ENCODE assay signal across 9 mouse cellular contexts in genomic region chr13:112331682-112332061, GRCm38 (mm10). TPM values are rescaled to one million over a fixed set of nuclear protein-coding genes. Genes with fewer than 3 reads are reported as not detected.
DNase-seq lines count a peak whose midpoint lies in the region; ATAC-seq and TF ChIP-seq lines count a peak whose summit lies in the region.
"Had no signal": no experiment of that assay in that cellular context is flagged by ENCODE, and none has a peak within 500 bp of the region (broad histone marks: within the 10 kb centered on the region; RNA-seq: fewer than 3 reads in every experiment).

No protein-coding gene starts in this region.

- WGBS in heart, embryonic 15.5 days, result 69% methylated on average over 1 of the region's 1 CpGs
- 0% methylated on average over 1 of the region's 1 CpGs for WGBS in forebrain, embryonic 13.5 days
- 40% methylated on average over 1 of the region's 1 CpGs for WGBS in limb, embryonic 14.5 days

- no peak overlapping the region for H3K4me2 ChIP-seq in heart, embryonic 15.5 days
- peak overlapping the region; percentile 37 for H3K4me2 ChIP-seq in forebrain, embryonic 13.5 days
- H3K4me2 ChIP-seq in limb, embryonic 14.5 days (replicated peaks; ENCODE audit: low read depth, low read length, severe bottlenecking), result peak overlapping the region; percentile 24

- peak overlapping the region; percentile 58 for H3K27ac ChIP-seq in heart, embryonic 15.5 days
- H3K27ac ChIP-seq in forebrain, embryonic 13.5 days, result peak overlapping the region; percentile 77
- H3K27ac ChIP-seq in limb, embryonic 14.5 days (replicated peaks; ENCODE audit: low read depth, low read length), result peak overlapping the region; percentile 79

- TF ChIP-seq CTCF in brain, embryonic 14.5 days (IDR thresholded peaks at IDR 0.05; ENCODE audit: borderline replicate concordance, extremely low read depth, insufficient read depth, insufficient read length), result no peak

- no peak overlapping the region for H3K4me3 ChIP-seq in heart, embryonic 15.5 days
- H3K4me3 ChIP-seq in forebrain, embryonic 13.5 days, result no peak overlapping the region
- H3K4me3 ChIP-seq in limb, embryonic 14.5 days (replicated peaks; ENCODE audit: low read length), result no peak overlapping the region
- H3K4me3 ChIP-seq: megakaryocyte, embryonic 14.5 days had no signal

- H3K36me3 ChIP-seq in heart, embryonic 15.5 days, result no peaks in the 10 kb centered on the region
- no peaks in the 10 kb centered on the region for H3K36me3 ChIP-seq in forebrain, embryonic 13.5 days (ENCODE audit: poor library complexity, severe bottlenecking)
- H3K36me3 ChIP-seq in limb, embryonic 14.5 days (ENCODE audit: control insufficient read depth, insufficient read depth, low read length), result no peaks in the 10 kb centered on the region

- H3K9me3 ChIP-seq in heart, embryonic 15.5 days (replicated peaks), result no peaks in the 10 kb centered on the region
- H3K9me3 ChIP-seq in forebrain, embryonic 13.5 days (replicated peaks), result no peaks in the 10 kb centered on the region
- no peaks in the 10 kb centered on the region for H3K9me3 ChIP-seq in limb, embryonic 14.5 days (ENCODE audit: control insufficient read depth, low read length)

- H3K27me3 ChIP-seq in heart, embryonic 15.5 days, result no peaks in the 10 kb centered on the region
- no peaks in the 10 kb centered on the region for H3K27me3 ChIP-seq in forebrain, embryonic 13.5 days
- H3K27me3 ChIP-seq in limb, embryonic 14.5 days (ENCODE audit: control insufficient read depth, insufficient read depth, low read length), result no peaks in the 10 kb centered on the region

- H3K4me1 ChIP-seq in heart, embryonic 15.5 days (replicated peaks), result peaks cover 16% of the 10 kb centered on the region
- H3K4me1 ChIP-seq in forebrain, embryonic 13.5 days, result peaks cover 22% of the 10 kb centered on the region
- H3K4me1 ChIP-seq in limb, embryonic 14.5 days (ENCODE audit: control insufficient read depth, insufficient read depth, low read length), result peaks cover 29% of the 10 kb centered on the region

- ATAC-seq in heart, embryonic 15.5 days (replicated peaks; ENCODE audit: insufficient number of reproducible peaks, insufficient read depth, low FRiP score, low read depth), result peak; percentile 8; the same call in 1 of the 2 replicates
- ATAC-seq in forebrain, embryonic 13.5 days, result peak; percentile 80
- ATAC-seq in limb, embryonic 14.5 days (ENCODE audit: low FRiP score, low read depth), result peak; percentile 51; the same call in 1 of the 2 replicates
- ATAC-seq in inflammation-experienced regulatory T-cells, adult 6 months, result no peak

- H3K9ac ChIP-seq in heart, embryonic 15.5 days, result no peak overlapping the region
- no peak overlapping the region for H3K9ac ChIP-seq in forebrain, embryonic 13.5 days
- 0 out of 2 replicates have a peak overlapping the region, but pooled peaks have one; percentile 12 for H3K9ac ChIP-seq in limb, embryonic 14.5 days (ENCODE audit: low read depth, low read length, severe bottlenecking)

- DNase-seq in heart, adult 8-10 months (ENCODE audit: low spot score), result no peak
- DNase-seq in brain, embryonic 14.5 days (ENCODE audit: low read depth), result peak; percentile 81
- DNase-seq in limb, embryonic 14.5 days (ENCODE audit: low spot score), result peak; percentile 45
- DNase-seq in cerebellum, adult 18-20 months, result no peak
- DNase-seq in gastrocnemius, adult 18-20 months (ENCODE audit: low spot score), result no peak

- TF ChIP-seq POLR2A in brain, embryonic 14.5 days (IDR thresholded peaks at IDR 0.05; ENCODE audit: borderline replicate concordance, extremely low read depth, insufficient read depth, insufficient read length, poor library complexity, severe bottlenecking), result no peak
- no peak for TF ChIP-seq POLR2A in limb, embryonic 14.5 days (IDR thresholded peaks at IDR 0.05; ENCODE audit: borderline replicate concordance, extremely low read depth, insufficient read depth, insufficient read length)

RNA-seq across cellular contexts. Expression of gene Ankrd55, which starts 43.4 kb away (rescaled TPM):
- 0.09 and 0.13 TPM in 2 replicates for polyA plus RNA-seq in heart, embryonic 15.5 days (2015; fragmentation: Nextera tagmentation; extraction: Ambion mirVana)
- 1 to 10 TPM; 1.6 to 2.7 (median 2.4) TPM for total RNA-seq in heart, adult 8-10 months (2022)
- 6.0 and 8.5 TPM in 2 replicates for polyA plus RNA-seq in brain, embryonic 14.5 days (2012; rRNA removed)
- polyA plus RNA-seq in forebrain, embryonic 13.5 days (2015; fragmentation: Nextera tagmentation; extraction: Ambion mirVana), result 1.3 and 1.7 TPM in 2 replicates
- polyA plus RNA-seq in limb, embryonic 14.5 days (2012; rRNA removed), result 1.6 and 2.2 TPM in 2 replicates
- 0.98 and 1.0 TPM in 2 replicates for polyA plus RNA-seq in limb, embryonic 14.5 days (2014; fragmentation: Nextera tagmentation; extraction: Ambion mirVana)
- 10 to 100 TPM in 1 of 3 experiments, 1 to 10 TPM in 2; 2.7 to 11.6 (median 8.5) TPM for polyA plus RNA-seq in inflammation-experienced regulatory T-cells, adult 6 months (2017; shearing (Covaris generic))
- under 1 TPM; 0.18 to 0.19 TPM for total RNA-seq in gastrocnemius, adult 18-20 months (2021)

Comparison
In these comparisons a context has a peak if more than half of its experiments do, and no peak if none do; other contexts are left out.
1. DNase-seq: peak in brain, embryonic 14.5 days (single experiment) and limb, embryonic 14.5 days (single experiment); none in heart, adult 8-10 months (single experiment), cerebellum, adult 18-20 months (0 of 2) and gastrocnemius, adult 18-20 months (single experiment).
2. Peak in every context shown above with its lines, with median percentiles within 50 percentile points of each other: H3K27ac ChIP-seq.